Mouse (Mus musculus) liver, embryonic 14.5 days (tissue): Measurements from ENCODE around the gene Lpp.

ENCODE experiments used
- CTCF ChIP-seq: IDR thresholded peaks from 2 replicates; pipeline ENCODE4 v1.5.1; 2016; ENCODE audit warnings: antibody characterized with exemption, low read depth, control low read depth
- EP300 ChIP-seq: IDR thresholded peaks from 2 replicates; pipeline ENCODE4 v1.6.1; 2016; ENCODE audit warnings: antibody characterized with exemption, low read depth

GRCm38 (mm10) chr16:24483527-24484101, 90.3 kb downstream of the Lpp start:
- no peak for TF ChIP-seq CTCF
- no peak for TF ChIP-seq EP300
